In the genomic region with DNA sequence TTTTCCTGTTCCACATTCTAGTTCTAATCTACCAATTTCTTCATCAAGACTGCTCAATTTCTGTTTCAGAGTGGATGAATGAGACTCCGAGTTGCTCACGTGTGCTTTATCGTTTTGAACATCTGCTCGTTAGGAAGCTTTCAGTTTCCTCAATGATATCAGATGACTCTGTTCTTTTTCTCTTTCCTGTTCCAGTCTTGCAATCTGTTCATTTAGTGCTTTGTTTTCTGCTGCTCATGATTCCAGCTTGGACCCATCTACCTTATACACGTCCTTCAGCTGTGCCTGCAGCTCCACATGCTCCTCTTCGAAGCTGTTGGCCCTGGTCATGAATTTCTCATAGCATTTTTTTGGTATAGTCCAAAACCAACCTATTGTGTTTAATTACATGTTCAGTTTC, we compare ENCODE assay signal across 16 mouse cellular contexts.
A peak's percentile ranks its signal among the peaks of the same experiment; 100 is the strongest.
DNase-seq lines count a peak whose midpoint lies in the region; ATAC-seq and TF ChIP-seq lines count a peak whose summit lies in the region.
"Had no signal": no experiment of that assay in that cellular context is flagged by ENCODE, and none has a peak within 500 bp of the region (broad histone marks: within the 10 kb centered on the region; RNA-seq: fewer than 3 reads in every experiment).

No protein-coding gene starts in this region.

- peak; percentile 62 to 72 for ATAC-seq in hematopoietic stem cell, adult 5-6 weeks (replicated peaks in 1 of 2; ENCODE audit: insufficient read depth in 1 of 2, low FRiP score in 2 of 2, low TSS enrichment in 1 of 2, low read depth in 1 of 2, poor library complexity in 2 of 2, severe bottlenecking in 2 of 2)
- ATAC-seq: forebrain, embryonic 14.5 days; forebrain, embryonic 16.5 days had no signal

- no peak for TF ChIP-seq CTCF in brain, embryonic 14.5 days (IDR thresholded peaks at IDR 0.05; ENCODE audit: borderline replicate concordance, extremely low read depth, insufficient read depth, insufficient read length)

- DNase-seq in brain, adult 2 months (ENCODE audit: low read depth, low spot score), result peak; percentile 27
- peak; percentile 12 for DNase-seq in brain, embryonic 14.5 days (ENCODE audit: low read depth)
- no peak for DNase-seq in cerebellum, postnatal 25 days
- DNase-seq in left cerebral cortex, adult 18-20 months (ENCODE audit: low spot score in 2 of 2), result no peak
- DNase-seq: adrenal gland, adult 2 months; adrenal gland, postnatal 10 days; adrenal gland, postnatal 25 days; cerebellum, adult 11 months; cerebellum, adult 18-20 months; cerebellum, adult 8-10 months; cerebellum, adult 9-11 months; cerebellum, postnatal 14 days; embryo, embryonic 11 days had no signal

- no peak for TF ChIP-seq POLR2A in brain, embryonic 14.5 days (IDR thresholded peaks at IDR 0.05; ENCODE audit: borderline replicate concordance, extremely low read depth, insufficient read depth, insufficient read length, poor library complexity, severe bottlenecking)

Comparison
In these comparisons a context has a peak if more than half of its experiments do, and no peak if none do; other contexts are left out.
1. DNase-seq: peak in brain, adult 2 months (single experiment) and brain, embryonic 14.5 days (single experiment); none in cerebellum, postnatal 25 days (0 of 2) and left cerebral cortex, adult 18-20 months (0 of 2).